Mouse (Mus musculus) brain, adult 2 months (tissue): Measurements from ENCODE around the gene Atp1b2.
"Not testable (repeated sequence)": the region's sequence is repeated elsewhere in the genome, so short reads cannot be mapped to it uniquely, and the experiment has no call there.

Experiments
- DNase-seq: peaks from one replicate; pipeline ENCODE4 v3.0.0; 2011; ENCODE audit warnings: low read depth, low spot score

The Atp1b2 gene

DNA sequence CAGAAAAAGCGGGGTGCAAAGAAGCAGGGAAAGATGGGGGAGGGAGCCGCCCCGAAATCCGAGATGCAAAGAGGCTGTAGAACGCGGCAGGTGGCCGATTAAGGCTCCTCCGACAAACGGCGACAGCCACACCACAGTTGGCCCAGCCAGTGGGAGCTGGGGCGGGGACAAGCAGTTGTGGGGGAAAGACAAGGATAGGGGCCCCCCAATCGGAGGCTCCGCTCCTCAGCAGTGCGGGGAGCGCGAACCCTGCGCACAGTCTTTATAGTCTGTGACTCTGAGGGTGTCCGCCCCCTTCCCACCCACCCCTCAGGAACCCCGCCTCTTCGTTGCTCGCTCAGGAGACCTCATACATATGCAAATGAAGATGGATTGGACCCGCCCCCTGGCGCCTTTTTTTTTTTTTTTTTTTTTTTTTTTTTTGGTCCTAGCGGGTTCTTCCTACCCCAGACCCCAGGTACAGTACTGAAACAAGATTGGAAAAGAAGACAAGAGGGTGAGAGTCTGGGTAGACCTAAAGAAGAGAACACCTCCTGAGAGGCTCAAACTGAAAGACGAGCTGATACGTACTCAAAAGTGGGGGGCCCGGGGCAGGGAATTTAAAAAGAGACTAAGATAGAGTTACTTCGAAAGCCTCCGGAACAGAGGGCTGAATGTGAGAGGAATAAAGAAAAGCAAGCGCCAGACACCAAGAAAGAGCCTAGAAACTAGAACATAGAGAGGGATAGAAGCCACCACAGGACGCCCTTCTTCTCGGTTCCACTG, at the start of gene Atp1b2:
Gene Atp1b2 (minus strand): TSS at position 217 of the 765 bp plus-strand sequence.
- peak; percentile 97 for DNase-seq

DNA sequence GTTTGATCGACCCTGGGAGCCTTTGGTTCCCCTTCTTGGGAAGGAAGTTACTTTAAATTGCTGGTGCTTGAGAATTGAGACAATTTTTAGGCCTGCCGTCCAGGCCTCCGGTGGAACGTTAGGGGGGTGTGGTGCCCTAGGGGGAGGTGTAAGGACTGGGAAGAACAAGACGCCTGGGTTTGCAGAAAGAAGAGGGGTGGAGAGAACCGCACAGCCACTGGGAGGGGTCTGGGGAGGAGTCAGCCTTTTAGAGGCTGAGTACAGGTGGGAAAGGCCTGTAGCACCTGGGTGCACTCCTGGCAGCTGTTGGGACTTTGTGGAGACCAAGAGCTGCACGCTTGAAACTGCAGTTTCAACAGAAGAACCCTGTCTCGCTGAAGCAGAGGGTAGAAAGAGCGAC, 49.0 kb upstream of the Atp1b2 start:
- no peak for DNase-seq

DNA sequence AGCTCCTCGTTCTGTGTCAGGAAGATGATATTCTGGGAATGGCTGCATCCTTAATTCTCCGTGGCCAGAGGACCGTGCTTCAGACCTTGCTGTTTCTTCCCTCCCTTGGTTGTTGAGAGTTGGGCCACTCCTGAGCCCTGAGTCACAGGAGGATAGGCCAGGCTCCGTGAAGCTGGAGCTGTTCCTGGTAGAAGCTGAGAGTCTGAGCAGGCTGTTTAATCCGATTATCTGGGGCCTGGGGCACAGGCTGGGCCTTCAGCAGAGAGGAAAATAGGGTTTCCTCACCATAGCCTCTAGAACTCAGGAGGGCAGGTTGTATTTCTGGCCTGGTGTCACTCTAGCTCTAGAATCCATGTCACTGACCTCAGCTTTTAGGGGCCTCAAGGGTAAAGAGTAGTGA, 47.7 kb upstream of the Atp1b2 start:
- DNase-seq = no peak

DNA sequence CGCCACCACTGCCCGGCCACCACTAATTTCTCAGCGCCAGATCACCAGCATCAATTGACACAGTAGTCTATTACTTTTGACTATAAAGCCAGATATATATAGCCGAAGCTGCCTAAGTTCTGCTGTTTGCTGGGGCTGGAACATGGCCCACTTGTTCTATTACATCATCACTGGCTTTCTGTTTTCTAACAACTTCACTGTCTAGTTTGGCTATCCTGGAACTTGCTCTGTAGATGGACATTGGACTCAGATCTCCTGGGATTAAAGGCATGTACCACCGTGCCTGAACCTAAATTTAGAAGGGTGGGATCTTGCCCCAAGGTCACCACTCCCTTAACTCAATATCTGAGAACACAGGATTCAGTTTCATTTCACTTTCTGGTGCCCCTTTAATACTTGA, 40.1 kb upstream of the Atp1b2 start:
- no peak for DNase-seq

DNA sequence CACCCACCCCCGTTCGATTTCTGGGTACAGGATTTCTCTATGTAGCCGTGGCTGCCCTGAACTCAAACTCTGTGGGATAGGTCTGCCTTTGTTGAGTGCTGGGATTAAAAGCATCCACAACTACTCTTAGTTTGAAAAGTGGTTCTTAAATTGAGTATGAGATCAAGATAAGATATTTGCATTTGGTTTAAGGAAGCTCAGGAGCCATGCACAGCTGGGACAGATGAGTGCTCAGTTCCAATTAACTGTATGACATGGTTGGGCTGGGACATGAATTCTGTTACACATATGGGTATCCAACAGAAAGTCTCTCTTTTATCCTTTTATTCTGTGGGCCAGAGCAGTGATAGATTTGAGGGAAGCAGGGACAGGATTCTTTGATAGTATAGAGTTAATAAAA, 29.7 kb upstream of the Atp1b2 start:
- no peak for DNase-seq

DNA sequence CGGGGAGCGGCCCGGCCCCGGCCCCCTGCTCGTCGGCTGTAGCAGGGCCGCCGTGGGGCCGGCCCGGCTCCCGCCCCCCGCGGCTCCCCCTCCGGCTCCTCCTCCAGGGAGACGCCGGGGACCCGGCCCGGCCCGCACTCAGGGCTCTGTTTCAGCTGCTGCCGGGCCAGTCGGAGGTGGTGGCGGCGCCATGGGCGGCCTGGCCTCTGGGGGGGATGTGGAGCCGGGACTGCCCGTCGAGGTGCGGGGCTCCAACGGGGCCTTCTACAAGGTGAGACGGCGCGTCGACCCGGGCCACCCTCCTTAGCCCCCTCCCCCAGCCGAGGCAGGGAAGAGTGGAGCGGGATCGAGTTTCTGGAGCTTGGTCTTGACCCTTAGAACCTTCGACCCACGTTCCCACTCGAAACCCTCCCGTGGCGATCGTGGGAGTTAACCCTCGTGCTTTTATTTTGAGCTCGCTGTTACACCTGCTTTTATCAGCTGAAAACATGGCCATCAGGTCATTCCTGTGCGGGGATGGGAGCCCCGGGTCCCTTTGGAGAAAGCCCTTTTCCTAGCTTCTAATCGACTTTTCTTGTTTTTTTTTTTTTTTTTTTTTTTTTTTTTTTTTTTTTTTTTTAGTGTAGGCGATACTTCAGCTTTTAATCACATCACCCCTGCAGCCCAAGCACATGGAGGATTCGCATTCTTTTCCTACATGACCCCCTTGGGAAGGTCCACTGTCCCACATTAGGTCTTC, 27.6 kb upstream of the Atp1b2 start:
- no peak for DNase-seq

DNA sequence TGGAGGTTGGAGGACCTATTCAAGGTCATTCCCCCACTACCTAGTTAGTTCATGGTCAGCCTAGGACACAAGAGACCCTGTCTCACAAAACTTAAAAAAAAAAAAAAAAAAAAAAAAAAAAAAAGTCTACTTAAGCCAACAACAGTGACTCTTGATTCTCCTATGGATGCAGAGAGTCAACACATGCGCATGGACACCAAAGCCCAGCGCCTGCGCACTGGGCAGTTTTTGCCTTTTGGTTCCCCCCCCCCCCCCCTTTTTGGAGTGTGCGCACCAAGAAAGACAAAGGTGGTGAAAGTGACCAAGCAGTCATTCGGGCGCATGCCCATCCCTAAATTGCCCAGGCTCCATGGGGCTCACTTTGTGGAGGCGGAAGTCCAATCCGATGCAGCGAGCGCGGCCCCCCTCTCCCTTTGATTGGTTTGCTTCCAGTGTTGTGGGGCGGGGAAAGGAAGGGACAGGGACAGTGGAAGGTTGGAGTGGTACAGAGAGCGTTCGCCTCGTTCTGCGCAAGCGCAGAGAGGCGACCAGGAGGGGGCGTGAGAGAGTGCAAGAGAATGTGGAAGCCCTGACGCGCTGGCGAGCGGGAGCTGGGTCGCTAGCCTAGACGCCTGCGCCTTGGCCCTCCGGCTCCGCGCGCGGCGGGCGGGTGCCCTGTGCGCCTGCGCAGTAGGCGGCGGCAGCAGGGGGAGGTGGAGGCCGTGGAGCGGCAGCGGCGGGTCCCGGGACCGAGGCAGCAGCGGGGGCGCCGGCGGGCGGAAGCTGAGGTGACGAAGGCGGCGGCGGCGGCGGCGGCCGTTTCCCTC, 26.7 kb upstream of the Atp1b2 start, which contains the start of gene Fxr2:
Gene Fxr2 (plus strand): TSS at position 707 of the 806 bp plus-strand sequence.
- peak; percentile 100 for DNase-seq

DNA sequence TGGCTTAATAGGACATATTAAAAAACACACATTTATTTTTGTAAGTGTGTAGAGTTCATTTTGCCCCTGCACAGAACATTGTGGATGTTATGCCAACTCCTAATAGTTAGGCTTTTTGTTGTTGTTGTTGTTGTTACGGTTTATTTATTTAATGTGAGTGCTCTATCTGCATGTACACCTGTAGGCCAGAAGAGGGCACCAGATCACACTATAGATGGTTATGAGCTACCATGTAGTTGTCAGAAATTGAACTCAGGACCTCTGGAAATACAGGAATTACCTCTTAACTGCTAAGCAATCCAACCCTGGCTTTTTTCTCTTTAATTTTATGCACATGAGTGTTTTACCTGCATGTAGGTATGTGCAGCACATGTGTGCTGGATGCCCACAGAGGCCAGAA, 24.1 kb upstream of the Atp1b2 start:
- DNase-seq = peak; percentile 47

DNA sequence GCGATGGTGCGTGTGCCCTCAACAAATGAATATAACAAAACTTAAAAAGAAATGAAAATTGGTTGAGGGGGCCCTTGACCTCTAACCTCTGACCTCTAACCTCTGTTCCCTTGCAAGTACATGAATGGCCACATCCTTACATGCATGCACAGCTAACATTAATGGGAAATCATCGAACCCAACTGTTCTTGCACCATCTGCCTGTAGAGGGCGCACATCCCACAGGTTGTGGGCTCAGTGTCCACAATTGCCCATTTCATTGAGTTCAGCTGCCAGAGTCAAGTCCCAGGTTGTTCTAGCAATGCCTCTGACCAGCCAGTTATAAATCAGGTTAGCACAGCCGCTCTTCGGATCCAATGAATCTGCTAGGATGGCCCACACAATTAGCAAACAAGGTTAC, 22.5 kb upstream of the Atp1b2 start:
- peak; percentile 88 for DNase-seq

DNA sequence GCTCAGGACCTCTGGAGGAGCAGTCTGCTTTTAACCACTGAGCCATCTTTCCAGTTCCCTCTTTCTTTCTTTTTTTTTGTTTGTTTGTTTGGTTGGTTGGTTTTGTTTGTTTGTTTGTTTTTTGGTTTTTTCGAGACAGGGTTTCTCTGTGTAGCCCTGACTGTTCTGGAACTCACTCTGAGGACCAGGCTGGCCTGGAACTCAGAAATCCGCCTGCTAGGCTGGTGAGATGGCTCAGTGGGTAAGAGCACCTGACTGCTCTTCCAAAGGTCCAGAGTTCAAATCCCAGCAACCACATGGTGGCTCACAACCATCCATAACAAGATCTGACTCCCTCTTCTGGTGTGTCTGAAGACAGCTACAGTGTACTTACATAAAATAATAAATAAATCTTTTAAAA, 18.6 kb upstream of the Atp1b2 start:
- DNase-seq = not testable (repeated sequence)

DNA sequence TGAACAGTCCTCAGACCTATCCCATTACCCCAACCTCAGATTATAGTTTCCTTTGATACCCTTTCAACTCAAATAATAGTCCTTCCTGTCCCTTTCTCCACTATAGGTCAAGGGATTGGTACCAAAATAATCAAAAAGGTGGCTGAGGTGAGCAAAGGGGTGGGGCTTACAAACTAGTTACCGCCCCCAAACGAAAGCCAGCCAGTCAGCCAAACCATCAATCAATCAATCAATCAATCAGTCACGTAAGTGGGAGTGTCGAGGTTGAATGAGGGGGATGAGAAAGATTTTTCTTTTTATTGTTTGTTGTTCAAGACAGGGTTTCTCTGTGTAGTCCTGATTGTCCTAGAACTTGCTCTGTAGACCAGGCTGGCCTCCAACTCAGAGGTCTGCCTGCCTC, 17.3 kb upstream of the Atp1b2 start:
- DNase-seq = no peak

DNA sequence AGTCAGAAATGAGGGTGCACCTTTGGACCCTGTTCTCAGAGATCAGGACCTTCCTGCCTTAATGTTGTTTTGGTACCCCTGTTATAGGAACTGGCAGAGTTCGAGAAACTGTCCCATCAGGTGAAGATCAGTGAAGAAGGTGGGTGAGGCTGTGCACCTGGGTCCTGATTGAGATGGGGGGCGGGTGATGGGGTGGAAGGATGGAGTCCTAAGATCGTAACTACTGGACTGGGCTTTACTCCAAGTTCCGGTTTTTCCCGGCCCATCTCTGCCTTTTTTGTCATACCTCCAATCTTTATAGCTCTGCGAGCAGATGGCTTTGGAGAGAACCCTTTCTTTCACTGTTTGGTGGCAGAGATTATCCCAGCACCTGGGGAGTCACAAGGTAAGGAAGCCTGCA, 16.7 kb upstream of the Atp1b2 start:
- DNase-seq = peak; percentile 72

DNA sequence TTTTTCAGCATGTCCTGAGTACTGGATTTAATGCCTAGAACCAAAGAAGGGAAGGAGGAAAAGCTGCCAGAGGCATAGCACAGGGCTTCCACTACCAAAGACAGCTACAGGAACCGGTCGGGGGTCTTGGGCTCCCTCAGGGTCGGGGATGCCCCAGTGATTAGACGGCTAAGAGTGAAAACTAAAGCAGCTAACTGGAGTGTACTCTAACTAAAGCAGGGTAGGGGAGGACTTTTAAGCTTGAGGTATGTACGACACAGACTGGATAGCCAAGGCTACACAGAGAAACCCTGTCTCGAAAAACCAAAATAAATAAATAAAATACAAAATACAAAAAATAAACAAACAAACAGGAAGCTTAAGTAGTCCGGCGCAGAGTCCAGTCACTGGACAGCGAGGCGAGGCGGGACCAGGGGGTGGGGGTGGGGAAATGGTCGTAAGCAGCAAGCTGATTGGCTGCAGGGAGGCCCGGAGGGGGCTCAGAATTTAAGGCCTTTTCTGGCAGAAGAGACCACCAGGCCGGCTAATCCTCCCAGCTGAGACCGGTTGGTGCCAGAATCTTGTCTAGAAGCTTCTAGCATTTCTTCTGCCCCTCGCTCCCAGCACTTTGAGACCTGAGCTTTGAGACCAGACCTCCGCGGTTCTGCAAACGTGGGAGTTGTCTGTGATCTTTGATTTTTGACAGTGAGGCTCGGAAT, 16.0 kb upstream of the Atp1b2 start, which contains the start of gene Sat2:
Gene Sat2 (plus strand): TSS at position 454 of the 698 bp plus-strand sequence.
- peak; percentile 90 for DNase-seq

DNA sequence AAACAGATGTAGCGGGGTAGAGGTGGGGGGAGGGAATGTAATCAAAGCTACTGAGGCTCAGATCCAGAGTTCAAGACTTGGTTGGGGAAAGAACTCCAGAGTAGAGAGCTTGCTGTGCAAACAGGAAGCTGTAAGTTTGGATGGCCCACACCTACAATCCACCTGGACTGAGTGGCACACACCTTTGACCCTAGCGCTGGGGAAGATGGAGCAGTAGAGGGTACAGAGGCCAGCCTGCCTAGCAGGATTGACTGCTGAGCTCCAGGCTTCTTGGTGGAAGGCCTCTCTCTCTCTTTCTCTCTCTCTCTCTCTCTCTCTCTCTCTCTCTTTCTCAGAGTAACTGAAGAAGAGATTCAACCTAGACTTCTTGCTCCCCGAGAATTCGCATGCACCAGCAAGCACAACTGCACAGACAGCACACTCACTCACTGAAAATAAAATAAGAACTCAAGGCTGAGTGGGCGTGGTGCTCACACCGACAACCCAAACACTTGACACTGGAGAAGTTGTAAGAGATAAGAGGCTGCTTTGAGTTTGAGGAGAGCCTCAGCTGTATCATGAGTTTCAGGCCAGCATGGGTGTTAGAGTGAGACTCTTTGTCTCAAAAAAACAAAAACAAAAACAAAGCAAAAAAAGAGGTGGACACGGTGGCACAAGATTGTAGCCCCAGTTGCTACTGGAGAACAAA, 14.8 kb upstream of the Atp1b2 start:
- no peak for DNase-seq

DNA sequence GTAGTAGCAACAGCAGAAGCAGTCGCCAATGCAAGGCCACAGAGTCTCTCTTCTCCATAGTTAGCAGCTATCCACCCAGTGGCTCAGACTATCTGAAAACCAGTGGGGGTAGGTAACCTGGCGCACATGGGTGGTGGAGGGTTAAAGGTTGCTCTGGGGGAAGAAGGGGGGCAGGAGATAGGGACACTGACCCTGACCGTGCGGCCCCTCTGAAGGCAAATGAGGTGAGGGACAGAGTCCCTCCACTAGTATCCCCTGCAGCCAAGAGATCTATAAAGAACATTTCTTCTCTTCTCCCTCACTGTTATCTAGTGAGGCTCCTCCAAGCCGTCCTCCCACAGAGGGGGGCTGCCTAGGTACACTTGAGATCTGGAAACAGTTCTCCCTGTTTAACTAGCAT, 12.1 kb upstream of the Atp1b2 start, which contains the start of gene Shbg:
Gene Shbg (minus strand): TSS at position 101 of the 400 bp plus-strand sequence.
- DNase-seq = no peak

DNA sequence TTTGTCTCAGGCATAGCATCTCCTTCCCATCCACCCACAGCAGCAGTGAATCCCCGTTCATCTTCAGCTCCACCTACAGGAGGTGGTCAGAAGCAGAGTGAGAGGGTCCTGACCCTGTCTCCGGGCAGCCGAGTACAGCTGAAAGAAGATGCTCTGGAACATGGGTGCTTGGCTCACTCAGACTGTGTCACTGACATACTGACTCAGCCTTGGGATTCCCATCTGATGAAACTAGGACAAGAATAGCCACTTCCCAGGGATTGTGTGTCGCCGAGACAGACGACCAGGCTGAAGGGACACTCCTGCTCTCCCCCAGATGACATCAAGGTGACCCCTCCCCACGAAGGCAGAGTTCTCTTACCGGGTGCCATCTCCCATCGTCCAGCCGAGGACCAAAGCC, 11.0 kb upstream of the Atp1b2 start:
- no peak for DNase-seq

DNA sequence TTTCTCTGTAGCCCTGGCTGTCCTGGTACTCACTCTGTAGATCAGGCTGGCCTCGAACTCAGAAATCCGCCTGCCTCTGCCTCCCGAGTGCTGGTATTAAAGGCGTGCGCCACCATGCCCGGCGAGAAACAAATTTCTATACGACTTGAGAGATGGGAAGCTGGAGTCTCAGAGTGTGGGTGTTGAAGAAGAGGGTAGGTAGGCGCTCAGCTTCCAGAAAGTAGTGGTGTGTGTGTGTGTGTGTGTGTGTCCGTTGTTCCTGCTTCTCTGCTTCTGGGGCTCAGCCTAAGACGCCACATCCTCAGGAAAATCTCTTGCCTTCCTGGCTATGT, 8.5 kb upstream of the Atp1b2 start:
- peak; percentile 21 for DNase-seq

DNA sequence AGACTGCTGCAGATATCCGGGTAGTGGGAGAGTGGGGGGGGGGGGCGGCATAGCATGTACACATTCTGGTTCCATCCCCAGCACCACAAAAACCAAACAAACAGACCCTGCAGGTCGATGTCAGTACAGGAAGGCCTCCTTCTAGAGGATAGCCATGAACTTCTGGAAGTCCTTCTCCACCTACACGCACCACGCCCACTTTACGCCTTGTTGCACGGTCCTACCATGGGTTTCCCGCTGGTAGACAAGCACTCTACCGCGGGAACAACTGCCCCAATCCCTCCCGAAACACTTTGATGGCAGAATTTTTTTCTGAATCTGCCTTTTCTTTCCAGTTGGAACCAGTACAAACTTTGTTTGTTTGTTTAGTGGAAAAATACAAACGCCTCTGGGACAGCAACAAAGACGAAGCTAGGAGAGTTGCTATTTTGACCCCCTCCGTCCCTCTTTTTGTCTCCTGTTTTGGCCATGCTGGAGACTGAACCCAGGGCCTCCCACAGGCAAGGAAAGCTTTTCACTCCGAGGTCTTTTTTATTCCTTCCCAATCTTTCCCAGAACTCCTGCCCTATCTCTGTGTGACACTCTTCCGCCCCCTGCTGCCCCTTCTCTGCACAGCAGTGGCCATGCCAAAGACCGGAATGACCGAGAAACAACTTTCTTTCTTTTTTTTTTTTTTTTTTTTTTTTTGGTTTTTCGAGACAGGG, 8.0 kb upstream of the Atp1b2 start:
- peak; percentile 82 for DNase-seq

DNA sequence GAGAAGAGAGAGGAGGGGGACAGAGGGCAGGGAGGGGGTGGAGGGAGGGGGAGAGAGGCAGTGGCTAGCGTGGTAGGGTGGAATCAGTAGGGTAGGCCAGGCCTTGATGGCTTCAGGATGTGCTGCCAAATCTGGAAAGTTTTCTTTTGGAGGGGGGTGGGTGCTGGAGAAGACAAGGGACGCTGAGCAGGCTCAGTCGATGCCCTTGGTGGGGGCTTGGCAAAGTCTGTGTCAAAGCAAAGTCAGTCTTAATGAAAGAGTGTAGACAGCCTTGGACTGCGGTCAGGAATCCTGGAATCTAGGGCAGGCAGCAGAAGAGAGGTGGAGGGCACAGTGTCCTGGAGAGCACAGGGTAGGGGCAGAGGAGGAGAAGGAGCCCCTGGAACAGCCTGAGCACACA, 5.2 kb upstream of the Atp1b2 start:
- no peak for DNase-seq

DNA sequence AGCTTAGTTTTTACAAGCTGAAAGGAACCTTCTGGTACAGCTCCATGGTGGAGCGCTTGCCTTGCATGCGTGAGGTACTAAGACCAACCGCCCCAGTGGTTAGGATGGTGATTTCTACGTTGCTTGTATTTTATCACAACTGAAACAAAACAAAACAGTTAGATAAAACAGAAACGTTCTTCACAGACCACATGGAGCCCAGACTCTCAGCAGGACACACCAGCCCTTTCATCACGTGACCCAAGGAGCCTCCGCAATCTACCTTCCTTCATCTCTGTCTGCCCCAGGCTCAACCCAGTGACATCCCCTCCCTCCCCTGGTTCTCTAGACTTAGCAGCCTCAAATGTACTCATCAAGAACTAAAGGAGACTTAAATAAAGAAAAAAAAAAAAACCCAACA, 3.7 kb upstream of the Atp1b2 start:
- DNase-seq = no peak
